Mouse (Mus musculus): Measurements from ENCODE around the gene Olfr765. TPM values are rescaled to one million over a fixed set of nuclear protein-coding genes. Genes with fewer than 3 reads are reported as not detected.

Olfr765 gene
- polyA plus RNA-seq (2014; fragmentation: Illumina TruSeq; extraction: RNeasy Lipid Tissue Mini Kit (QIAGEN cat#74804)), result not detected

DNA sequence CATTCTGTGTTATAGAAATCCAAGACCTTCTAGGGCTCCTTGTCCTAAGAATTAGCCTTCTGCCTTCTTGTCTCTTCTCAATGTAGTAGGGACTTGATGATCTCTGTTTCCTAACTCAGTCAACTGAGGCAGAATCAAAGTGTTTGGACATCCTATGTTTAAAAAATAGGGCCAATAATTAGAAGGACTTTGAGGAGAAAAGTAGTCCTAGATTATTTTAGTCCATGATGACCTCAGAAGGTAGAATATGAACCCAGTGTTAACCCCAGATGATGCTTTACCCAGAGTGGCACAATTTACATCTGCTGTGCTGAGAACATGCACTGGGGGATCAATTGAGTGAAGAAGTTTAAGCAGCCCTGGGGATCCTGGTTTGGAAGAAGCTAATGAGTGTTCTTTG, at the start of gene Olfr765:
Gene Olfr765, minus strand, starts transcription at position 101 of the 400 bp plus-strand sequence.

DNA sequence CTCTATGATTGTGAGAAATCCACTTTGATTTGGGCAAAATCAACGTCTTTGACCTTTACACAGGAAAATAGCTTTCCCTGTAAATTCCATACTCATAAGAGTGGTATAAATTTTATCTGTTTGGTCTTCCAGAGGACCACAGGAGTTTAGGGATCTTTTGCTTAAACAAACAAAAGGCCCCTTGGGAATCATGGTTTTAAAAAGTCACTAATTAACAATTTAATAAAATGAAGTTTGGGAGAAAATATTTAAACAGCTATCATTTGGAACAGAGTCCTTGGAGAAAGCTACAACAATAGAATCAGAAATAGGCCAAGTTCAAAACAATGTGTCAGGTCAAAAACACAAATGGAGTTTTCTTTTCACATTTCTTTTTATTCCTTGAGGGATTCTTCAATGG, 49.5 kb upstream of the Olfr765 start, which contains the start of gene Olfr768:
Gene Olfr768, minus strand, starts transcription at position 101 of the 400 bp plus-strand sequence.

DNA sequence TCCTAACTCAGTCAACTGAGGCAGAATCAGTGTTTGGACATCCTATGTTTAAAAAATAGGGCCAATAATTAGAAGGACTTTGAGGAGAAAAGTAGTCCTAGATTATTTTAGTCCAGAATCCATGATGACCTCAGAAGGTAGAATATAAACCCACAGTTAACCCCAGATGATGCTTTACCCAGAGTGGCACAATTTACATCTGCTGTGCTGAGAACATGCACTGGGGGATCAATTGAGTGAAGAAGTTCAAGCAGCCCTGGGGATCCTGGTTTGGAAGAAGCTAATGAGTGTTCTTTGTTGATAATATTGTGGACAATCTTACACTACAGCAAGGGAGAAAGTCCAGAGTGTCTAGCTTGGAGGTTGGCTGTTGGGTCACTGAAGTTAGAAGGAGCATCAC, 33.0 kb upstream of the Olfr765 start, which contains the start of gene Olfr767:
Gene Olfr767, minus strand, starts transcription at position 101 of the 400 bp plus-strand sequence.

DNA sequence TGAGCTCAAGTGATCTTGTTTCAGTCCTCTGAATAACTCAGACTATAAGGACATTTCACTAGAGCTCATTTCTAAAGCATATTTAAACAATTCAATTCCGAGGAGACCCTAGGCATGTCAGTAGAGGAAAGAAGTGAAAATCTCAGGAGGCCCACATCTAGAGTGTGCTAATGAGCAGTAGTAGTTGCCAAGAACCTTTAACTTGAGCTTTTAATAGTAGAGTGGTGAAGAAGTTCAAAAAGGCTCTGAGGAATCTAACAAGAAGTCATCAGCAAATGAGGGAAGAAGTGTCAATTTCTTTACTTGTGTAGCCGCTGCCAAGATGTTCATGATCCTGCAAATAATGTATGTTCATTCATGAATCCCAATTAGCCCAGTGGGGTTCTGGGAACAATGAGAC, 19.1 kb upstream of the Olfr765 start, which contains the start of gene Olfr766-ps1:
Gene Olfr766-ps1, minus strand, starts transcription at position 101 of the 400 bp plus-strand sequence.

DNA sequence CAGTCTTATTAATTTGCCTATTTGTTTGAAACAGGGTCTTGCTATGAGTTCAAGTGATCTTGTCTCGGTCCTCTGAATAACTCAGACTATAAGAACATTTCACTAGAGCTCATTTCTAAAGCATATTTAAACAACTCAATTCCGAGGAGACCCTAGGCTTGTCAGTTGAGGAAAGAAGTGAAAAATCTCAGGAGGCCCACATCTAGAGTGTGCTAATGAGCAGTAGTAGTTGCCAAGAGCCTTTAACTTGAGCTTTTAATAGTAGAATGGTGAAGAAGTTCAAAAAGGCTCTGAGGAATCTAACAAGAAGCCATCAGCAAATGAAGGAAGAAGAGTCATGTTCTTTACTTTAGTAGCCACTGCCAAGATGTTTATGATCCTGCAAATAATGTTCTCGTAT, 10.0 kb downstream of the Olfr765 start, which contains the start of gene Olfr764-ps1:
Gene Olfr764-ps1, minus strand, starts transcription at position 101 of the 400 bp plus-strand sequence.

DNA sequence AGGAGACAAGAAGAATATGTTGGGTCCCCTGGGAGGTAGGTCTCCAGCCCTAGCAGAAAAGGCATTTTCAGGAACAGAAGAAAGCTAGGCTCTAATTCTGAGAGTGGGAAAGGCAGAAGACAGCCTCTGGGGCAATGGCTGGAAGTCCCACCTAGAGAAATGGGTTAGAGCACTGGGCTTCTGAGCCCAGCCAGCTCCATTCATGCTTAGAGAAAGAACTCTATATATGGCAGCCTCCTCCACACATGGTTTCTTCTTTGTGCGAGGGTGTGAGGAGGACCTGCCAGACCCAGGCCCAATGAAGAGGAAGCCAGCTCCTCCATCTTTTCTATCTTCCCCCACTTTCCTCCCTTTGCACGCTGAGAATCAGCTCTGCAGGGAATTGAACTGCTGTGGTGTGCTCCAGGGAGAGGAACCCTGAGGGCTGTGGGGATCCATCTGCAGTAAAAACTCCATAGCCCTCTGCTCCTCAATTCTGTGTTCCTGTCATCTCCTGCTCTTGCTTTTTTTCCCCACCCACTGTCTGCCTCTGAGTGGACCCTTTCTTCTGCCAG, 39.4 kb downstream of the Olfr765 start, which contains the start of gene Olfr763:
Gene Olfr763, plus strand, starts transcription at position 504 of the 554 bp plus-strand sequence.

Other genes with a start within 250 kb of the Olfr765 start
- 45.1 TPM for gene Dnajc14, start 245.9 kb downstream of the Olfr765 start, polyA plus RNA-seq (2014; fragmentation: Illumina TruSeq; extraction: RNeasy Lipid Tissue Mini Kit (QIAGEN cat#74804))
- 5.9 TPM for gene Tmem198b, start 245.6 kb downstream of the Olfr765 start, polyA plus RNA-seq (2014; fragmentation: Illumina TruSeq; extraction: RNeasy Lipid Tissue Mini Kit (QIAGEN cat#74804))
- gene Sarnp, start 232.7 kb downstream of the Olfr765 start, polyA plus RNA-seq (2014; fragmentation: Illumina TruSeq; extraction: RNeasy Lipid Tissue Mini Kit (QIAGEN cat#74804)), result 466 TPM
- gene Ormdl2, start 228.4 kb downstream of the Olfr765 start, polyA plus RNA-seq (2014; fragmentation: Illumina TruSeq; extraction: RNeasy Lipid Tissue Mini Kit (QIAGEN cat#74804)), result 75.2 TPM
- 7.7 TPM for gene Gdf11, start 158.3 kb downstream of the Olfr765 start, polyA plus RNA-seq (2014; fragmentation: Illumina TruSeq; extraction: RNeasy Lipid Tissue Mini Kit (QIAGEN cat#74804))
- 496 TPM for gene Cd63, start 149.0 kb downstream of the Olfr765 start, polyA plus RNA-seq (2014; fragmentation: Illumina TruSeq; extraction: RNeasy Lipid Tissue Mini Kit (QIAGEN cat#74804))
- 3.0 TPM for gene Rdh5, start 127.1 kb downstream of the Olfr765 start, polyA plus RNA-seq (2014; fragmentation: Illumina TruSeq; extraction: RNeasy Lipid Tissue Mini Kit (QIAGEN cat#74804))
- 9.3 TPM for gene Bloc1s1, start 126.0 kb downstream of the Olfr765 start, polyA plus RNA-seq (2014; fragmentation: Illumina TruSeq; extraction: RNeasy Lipid Tissue Mini Kit (QIAGEN cat#74804))
- 0.17 TPM for gene Itga7, start 116.2 kb downstream of the Olfr765 start, polyA plus RNA-seq (2014; fragmentation: Illumina TruSeq; extraction: RNeasy Lipid Tissue Mini Kit (QIAGEN cat#74804))
- not detected for gene Mettl7b, start 89.0 kb downstream of the Olfr765 start, polyA plus RNA-seq (2014; fragmentation: Illumina TruSeq; extraction: RNeasy Lipid Tissue Mini Kit (QIAGEN cat#74804))
- not detected for gene Olfr9, start 60.6 kb downstream of the Olfr765 start, polyA plus RNA-seq (2014; fragmentation: Illumina TruSeq; extraction: RNeasy Lipid Tissue Mini Kit (QIAGEN cat#74804))
- gene Olfr763, start 39.2 kb downstream of the Olfr765 start, polyA plus RNA-seq (2014; fragmentation: Illumina TruSeq; extraction: RNeasy Lipid Tissue Mini Kit (QIAGEN cat#74804)), result not detected
- not detected for gene Olfr764-ps1, start 10.1 kb downstream of the Olfr765 start, polyA plus RNA-seq (2014; fragmentation: Illumina TruSeq; extraction: RNeasy Lipid Tissue Mini Kit (QIAGEN cat#74804))
- not detected for gene Olfr766-ps1, start 19.0 kb upstream of the Olfr765 start, polyA plus RNA-seq (2014; fragmentation: Illumina TruSeq; extraction: RNeasy Lipid Tissue Mini Kit (QIAGEN cat#74804))
- not detected for gene Olfr767, start 32.9 kb upstream of the Olfr765 start, polyA plus RNA-seq (2014; fragmentation: Illumina TruSeq; extraction: RNeasy Lipid Tissue Mini Kit (QIAGEN cat#74804))
- not detected for gene Olfr768, start 49.4 kb upstream of the Olfr765 start, polyA plus RNA-seq (2014; fragmentation: Illumina TruSeq; extraction: RNeasy Lipid Tissue Mini Kit (QIAGEN cat#74804))
- not detected for gene Olfr769, start 67.9 kb upstream of the Olfr765 start, polyA plus RNA-seq (2014; fragmentation: Illumina TruSeq; extraction: RNeasy Lipid Tissue Mini Kit (QIAGEN cat#74804))
- not detected for gene Olfr770, start 89.0 kb upstream of the Olfr765 start, polyA plus RNA-seq (2014; fragmentation: Illumina TruSeq; extraction: RNeasy Lipid Tissue Mini Kit (QIAGEN cat#74804))
- not detected for gene Olfr771, start 114.8 kb upstream of the Olfr765 start, polyA plus RNA-seq (2014; fragmentation: Illumina TruSeq; extraction: RNeasy Lipid Tissue Mini Kit (QIAGEN cat#74804))
- gene Olfr772, start 127.9 kb upstream of the Olfr765 start, polyA plus RNA-seq (2014; fragmentation: Illumina TruSeq; extraction: RNeasy Lipid Tissue Mini Kit (QIAGEN cat#74804)), result not detected
- gene Olfr773, start 137.4 kb upstream of the Olfr765 start, polyA plus RNA-seq (2014; fragmentation: Illumina TruSeq; extraction: RNeasy Lipid Tissue Mini Kit (QIAGEN cat#74804)), result not detected
- gene Olfr774, start 186.2 kb upstream of the Olfr765 start, polyA plus RNA-seq (2014; fragmentation: Illumina TruSeq; extraction: RNeasy Lipid Tissue Mini Kit (QIAGEN cat#74804)), result not detected
- gene Olfr775, start 198.4 kb upstream of the Olfr765 start, polyA plus RNA-seq (2014; fragmentation: Illumina TruSeq; extraction: RNeasy Lipid Tissue Mini Kit (QIAGEN cat#74804)), result not detected
- gene Olfr776, start 209.1 kb upstream of the Olfr765 start, polyA plus RNA-seq (2014; fragmentation: Illumina TruSeq; extraction: RNeasy Lipid Tissue Mini Kit (QIAGEN cat#74804)), result not detected
- gene Olfr777, start 221.5 kb upstream of the Olfr765 start, polyA plus RNA-seq (2014; fragmentation: Illumina TruSeq; extraction: RNeasy Lipid Tissue Mini Kit (QIAGEN cat#74804)), result not detected